In genomic region chr9:14090454-14090853, GRCm38 (mm10) we compare ENCODE assay signal across 15 mouse cellular contexts.
A peak's percentile ranks its signal among the peaks of the same experiment; 100 is the strongest.
DNase-seq lines count a peak whose midpoint lies in the region; ATAC-seq and TF ChIP-seq lines count a peak whose summit lies in the region.
"Had no signal": no experiment of that assay in that cellular context is flagged by ENCODE, and none has a peak within 500 bp of the region (broad histone marks: within the 10 kb centered on the region; RNA-seq: fewer than 3 reads in every experiment).

No protein-coding gene starts in this region.

- peaks cover 17% of the 10 kb centered on the region for H3K4me1 ChIP-seq in heart, embryonic 16.5 days (ENCODE audit: control insufficient read depth, insufficient read depth, low read length)
- peaks cover 16% of the 10 kb centered on the region for H3K4me1 ChIP-seq in heart, embryonic 10.5 days
- H3K4me1 ChIP-seq in MEL (ENCODE audit: control insufficient read depth in 1 of 2, insufficient read depth in 2 of 2, low read length in 2 of 2) = peaks cover 26 to 43% of the 10 kb centered on the region in 2 experiments
- H3K4me1 ChIP-seq in limb, embryonic 13.5 days = peaks cover 21% of the 10 kb centered on the region
- H3K4me1 ChIP-seq: liver, embryonic 15.5 days; stomach, embryonic 15.5 days had no signal

- no peak overlapping the region for H3K4me2 ChIP-seq in heart, embryonic 16.5 days (ENCODE audit: low read depth, low read length)
- H3K4me2 ChIP-seq in limb, embryonic 13.5 days (replicated peaks) = no peak overlapping the region
- H3K4me2 ChIP-seq: forebrain, embryonic 13.5 days; liver, embryonic 15.5 days; midbrain, embryonic 11.5 days; stomach, embryonic 15.5 days had no signal

- TF ChIP-seq CTCF in MEL (IDR thresholded peaks at IDR 0.05 in 2 of 3, conservative IDR thresholded peaks at IDR 0.05 in 1 of 3; ENCODE audit: control insufficient read depth in 1 of 3, insufficient read depth in 1 of 3, low read depth in 2 of 3, low read length in 3 of 3, poor library complexity in 1 of 3, severe bottlenecking in 1 of 3) = no peak

- no peak for TF ChIP-seq RAD21 in MEL (IDR thresholded peaks at IDR 0.05; ENCODE audit: low read depth, low read length)

- ATAC-seq in heart, embryonic 16.5 days (replicated peaks; ENCODE audit: extremely low read depth, insufficient read depth, low FRiP score) = no peak
- no peak for ATAC-seq in limb, embryonic 13.5 days (ENCODE audit: low FRiP score, low read depth)
- ATAC-seq: intestine, embryonic 16.5 days had no signal

- H3K27ac ChIP-seq in heart, embryonic 16.5 days (ENCODE audit: low read length) = peak overlapping the region; percentile 51
- no peak overlapping the region for H3K27ac ChIP-seq in heart, embryonic 10.5 days
- H3K27ac ChIP-seq in MEL (ENCODE audit: control insufficient read depth, low read depth, low read length) = no peak overlapping the region
- 0 out of 2 replicates have a peak overlapping the region, but pooled peaks have one; percentile 70 for H3K27ac ChIP-seq in limb, embryonic 13.5 days
- H3K27ac ChIP-seq: forebrain, embryonic 13.5 days; gastrocnemius, adult 2 months; kidney, postnatal 0 days; liver, embryonic 15.5 days; stomach, embryonic 15.5 days had no signal

- TF ChIP-seq POLR2A in MEL (IDR thresholded peaks at IDR 0.05; ENCODE audit: control insufficient read depth in 1 of 2, insufficient read depth in 1 of 2, low read depth in 1 of 2, low read length in 2 of 2, poor library complexity in 1 of 2) = no peak

- H3K36me3 ChIP-seq in heart, embryonic 16.5 days (ENCODE audit: control insufficient read depth, insufficient read depth) = no peaks in the 10 kb centered on the region
- H3K36me3 ChIP-seq in heart, embryonic 10.5 days = no peaks in the 10 kb centered on the region
- peaks cover 0 to 42% of the 10 kb centered on the region in 2 experiments; a peak in 2 of 4 replicates for H3K36me3 ChIP-seq in MEL (ENCODE audit: control insufficient read depth in 1 of 2, insufficient read depth in 2 of 2, low read length in 2 of 2)
- no peaks in the 10 kb centered on the region for H3K36me3 ChIP-seq in limb, embryonic 13.5 days
- H3K36me3 ChIP-seq: liver, embryonic 15.5 days; stomach, embryonic 15.5 days had no signal

- WGBS in heart, embryonic 16.5 days = 74% methylated on average over 2 of the region's 2 CpGs
- 95% methylated on average over 2 of the region's 2 CpGs for WGBS in heart, embryonic 10.5 days
- WGBS in limb, embryonic 13.5 days = 87% methylated on average over 2 of the region's 2 CpGs

- H3K9ac ChIP-seq in heart, embryonic 16.5 days (ENCODE audit: low read length) = no peak overlapping the region
- H3K9ac ChIP-seq in MEL (ENCODE audit: control insufficient read depth, low read depth, low read length, poor library complexity, severe bottlenecking) = no peak overlapping the region
- H3K9ac ChIP-seq in limb, embryonic 13.5 days = no peak overlapping the region
- H3K9ac ChIP-seq: forebrain, embryonic 13.5 days; liver, embryonic 15.5 days; stomach, embryonic 15.5 days had no signal

- H3K9me3 ChIP-seq in heart, embryonic 16.5 days (replicated peaks; ENCODE audit: control insufficient read depth, low read length) = no peaks in the 10 kb centered on the region
- H3K9me3 ChIP-seq in heart, embryonic 10.5 days = no peaks in the 10 kb centered on the region
- no peaks in the 10 kb centered on the region for H3K9me3 ChIP-seq in MEL (replicated peaks; ENCODE audit: insufficient read depth, low read length)
- H3K9me3 ChIP-seq in limb, embryonic 13.5 days = no peaks in the 10 kb centered on the region
- H3K9me3 ChIP-seq: forebrain, embryonic 13.5 days; liver, embryonic 15.5 days; stomach, embryonic 15.5 days had no signal

- TF ChIP-seq EP300 in MEL (IDR thresholded peaks at IDR 0.05; ENCODE audit: low read depth in 1 of 2, low read length in 2 of 2) = peak; percentile 72 to 78

- H3K79me2 ChIP-seq in MEL (ENCODE audit: control insufficient read depth, insufficient read depth, low read length, poor library complexity) = no peaks in the 10 kb centered on the region

- DNase-seq in heart, embryonic 10.5 days (ENCODE audit: low spot score) = no peak
- DNase-seq in A20 (ENCODE audit: low read depth, low spot score) (peak; percentile 47), MEL (ENCODE audit: low read depth, low spot score) (no peak)
- DNase-seq in embryo, embryonic 10 days (ENCODE audit: low spot score) = no peak
- no peak for DNase-seq in right cerebral cortex, postnatal 4 days
- DNase-seq: lung, postnatal 36 days had no signal

- H3K27me3 ChIP-seq in heart, embryonic 16.5 days (ENCODE audit: control insufficient read depth, insufficient read depth, low read length) = no peaks in the 10 kb centered on the region
- H3K27me3 ChIP-seq in heart, embryonic 10.5 days (ENCODE audit: insufficient read depth, poor library complexity, severe bottlenecking) = 0 out of 2 replicates have a peak, but pooled peaks cover 5% of the 10 kb centered on the region
- no peaks in the 10 kb centered on the region for H3K27me3 ChIP-seq in MEL (ENCODE audit: control insufficient read depth in 1 of 2, insufficient read depth in 2 of 2, low read length in 2 of 2)
- no peaks in the 10 kb centered on the region for H3K27me3 ChIP-seq in limb, embryonic 13.5 days
- H3K27me3 ChIP-seq: forebrain, embryonic 13.5 days; liver, embryonic 15.5 days; stomach, embryonic 15.5 days had no signal

- H3K4me3 ChIP-seq in heart, embryonic 16.5 days (ENCODE audit: low read length) = no peak overlapping the region
- H3K4me3 ChIP-seq in heart, embryonic 10.5 days = no peak overlapping the region
- no peak overlapping the region for H3K4me3 ChIP-seq in MEL (ENCODE audit: control insufficient read depth in 1 of 2, insufficient read depth in 1 of 2, low read depth in 2 of 2, low read length in 2 of 2)
- H3K4me3 ChIP-seq in limb, embryonic 13.5 days = no peak overlapping the region
- H3K4me3 ChIP-seq: forebrain, embryonic 13.5 days; gastrocnemius, adult 2 months; liver, embryonic 15.5 days; stomach, embryonic 15.5 days had no signal

TF ChIP-seq in MEL, 35 proteins besides CTCF, POLR2A, EP300 and RAD21:
- TF ChIP-seq USF1 (IDR thresholded peaks at IDR 0.05; ENCODE audit: low read depth, low read length) = peak; percentile 62; the same call in 1 of the 2 replicates
- no peak for TF ChIP-seq JUND (IDR thresholded peaks at IDR 0.05; ENCODE audit: low read depth, low read length)
- TF ChIP-seq POLR2AphosphoS5 (IDR thresholded peaks at IDR 0.05; ENCODE audit: borderline replicate concordance, low read depth, low read length) = no peak
- TF ChIP-seq NRF1 (IDR thresholded peaks at IDR 0.05; ENCODE audit: insufficient read depth, low read depth, low read length, poor library complexity, severe bottlenecking) = no peak
- no peak for TF ChIP-seq MXI1 (IDR thresholded peaks at IDR 0.05; ENCODE audit: low read depth, low read length)
- TF ChIP-seq MAFK (IDR thresholded peaks at IDR 0.05; ENCODE audit: borderline replicate concordance, low read depth, low read length) = no peak
- TF ChIP-seq RCOR1 (IDR thresholded peaks at IDR 0.05; ENCODE audit: low read depth, low read length) = peak; percentile 68
- TF ChIP-seq POLR2AphosphoS2 (IDR thresholded peaks at IDR 0.05; ENCODE audit: low read length) = no peak
- no peak for TF ChIP-seq CHD2 (IDR thresholded peaks at IDR 0.05; ENCODE audit: low read length)
- TF ChIP-seq USF2 (IDR thresholded peaks at IDR 0.05; ENCODE audit: borderline replicate concordance in 1 of 2, insufficient read depth in 1 of 2, low read depth in 1 of 2, low read length in 2 of 2) = no peak
- no peak for TF ChIP-seq HCFC1 (IDR thresholded peaks at IDR 0.05; ENCODE audit: low read depth, low read length)
- TF ChIP-seq MAX (IDR thresholded peaks at IDR 0.05; ENCODE audit: low read length) = no peak
- no peak for TF ChIP-seq CHD1 (IDR thresholded peaks at IDR 0.05; ENCODE audit: low read depth, low read length)
- TF ChIP-seq SIN3A (IDR thresholded peaks at IDR 0.05; ENCODE audit: low read length) = no peak
- TF ChIP-seq GABPA (IDR thresholded peaks at IDR 0.05; ENCODE audit: low read depth, low read length) = no peak
- no peak for TF ChIP-seq MAZ (IDR thresholded peaks at IDR 0.05; ENCODE audit: low read depth, low read length)
- TF ChIP-seq UBTF (IDR thresholded peaks at IDR 0.05; ENCODE audit: borderline replicate concordance, insufficient read depth, low read depth, low read length) = no peak
- TF ChIP-seq TCF12 (IDR thresholded peaks at IDR 0.05; ENCODE audit: low read depth, low read length) = 0 out of 2 replicates have a peak, but pooled peaks have one; percentile 42
- TF ChIP-seq ZMIZ1 (IDR thresholded peaks at IDR 0.05; ENCODE audit: low read depth, low read length) = no peak
- TF ChIP-seq ZKSCAN1 (IDR thresholded peaks at IDR 0.05; ENCODE audit: low read depth, low read length) = no peak
- no peak for TF ChIP-seq MYB (IDR thresholded peaks at IDR 0.05; ENCODE audit: low read depth, low read length)
- no peak for TF ChIP-seq MYC (IDR thresholded peaks at IDR 0.05; ENCODE audit: low read depth, low read length)
- TF ChIP-seq ZNF384 (IDR thresholded peaks at IDR 0.05; ENCODE audit: low read depth, low read length) = no peak
- no peak for TF ChIP-seq SMC3 (IDR thresholded peaks at IDR 0.05; ENCODE audit: low read depth, low read length)
- TF ChIP-seq BHLHE40 (IDR thresholded peaks at IDR 0.05; ENCODE audit: borderline replicate concordance, low read depth, low read length) = peak; percentile 92
- peak; percentile 96 for TF ChIP-seq MEF2A (IDR thresholded peaks at IDR 0.05; ENCODE audit: extremely low read depth, insufficient replicate concordance, low read depth, low read length, poor library complexity, severe bottlenecking)
- no peak for TF ChIP-seq KAT2A (conservative IDR thresholded peaks at IDR 0.05; ENCODE audit: low read depth, low read length)
- TF ChIP-seq TAL1 (IDR thresholded peaks at IDR 0.05; ENCODE audit: low read length) = no peak
- no peak for TF ChIP-seq TBP (IDR thresholded peaks at IDR 0.05; ENCODE audit: low read depth, low read length)
- peak; percentile 85 for TF ChIP-seq GATA1 (IDR thresholded peaks at IDR 0.05; ENCODE audit: low read depth, low read length)
- peak; percentile 79 for TF ChIP-seq ETS1 (IDR thresholded peaks at IDR 0.05; ENCODE audit: low read depth, low read length)
- TF ChIP-seq NELFE (IDR thresholded peaks at IDR 0.05; ENCODE audit: low read depth, low read length) = no peak
- peak; percentile 46; the same call in 1 of the 2 replicates for TF ChIP-seq ELF1 (IDR thresholded peaks at IDR 0.05; ENCODE audit: low read depth, low read length)
- TF ChIP-seq E2F4 (IDR thresholded peaks at IDR 0.05; ENCODE audit: borderline replicate concordance, low read depth, low read length) = no peak
- TF ChIP-seq ZC3H11A (IDR thresholded peaks at IDR 0.05; ENCODE audit: low read depth, low read length) = no peak
TF ChIP-seq in MEL: peak in this region for 8.

Comparison
In these comparisons a context has a peak if more than half of its experiments do, and no peak if none do; other contexts are left out.
1. H3K27ac ChIP-seq: peak in heart, embryonic 16.5 days (single experiment) and limb, embryonic 13.5 days (single experiment); none in heart, embryonic 10.5 days (single experiment) and MEL (single experiment).